ENCODE assay signal across 7 mouse cellular contexts in the genomic region with DNA sequence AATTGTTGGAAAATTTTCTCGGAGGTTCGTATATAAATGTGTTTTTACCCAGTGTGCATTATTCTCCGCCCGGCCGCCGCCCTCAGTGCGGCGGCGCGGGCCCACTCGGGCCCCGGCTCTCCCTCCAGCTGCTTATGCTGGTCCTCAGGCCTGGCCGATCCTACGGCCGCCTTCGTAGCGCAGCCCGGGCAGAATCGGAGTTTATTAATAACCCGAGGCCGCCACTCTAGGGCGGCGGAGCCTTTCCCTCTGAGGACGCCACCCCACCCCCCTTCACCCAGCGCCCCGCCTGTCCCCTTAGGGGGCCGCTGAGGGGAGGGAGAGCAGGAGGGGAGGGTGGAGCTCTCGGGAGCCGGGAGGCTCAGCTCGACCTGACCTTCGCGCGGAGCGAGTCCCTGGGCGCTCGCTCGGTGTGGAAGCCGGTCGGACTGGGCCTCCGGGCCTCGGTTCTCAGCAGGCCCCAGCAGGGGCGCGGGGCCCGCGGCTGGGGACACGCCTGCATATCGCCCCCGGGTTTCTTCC. TPM values are rescaled to one million over a fixed set of nuclear protein-coding genes. Genes with fewer than 3 reads are reported as not detected.
DNase-seq lines count a peak whose midpoint lies in the region; ATAC-seq and TF ChIP-seq lines count a peak whose summit lies in the region.

No protein-coding gene starts in this region.

- peak overlapping the region; percentile 100 for H3K27ac ChIP-seq in intestine, postnatal 0 days (ENCODE audit: low read depth, low read length)
- peak overlapping the region; percentile 98 for H3K27ac ChIP-seq in midbrain, embryonic 10.5 days (replicated peaks)

- intact Hi-C loops in left cerebral cortex, postnatal 4 days (cut with DNase I), result no loop called here

- no peaks in the 10 kb centered on the region for H3K27me3 ChIP-seq in intestine, postnatal 0 days (replicated peaks; ENCODE audit: control insufficient read depth, insufficient read depth, low read length)
- no peaks in the 10 kb centered on the region for H3K27me3 ChIP-seq in midbrain, embryonic 10.5 days (ENCODE audit: low read depth, poor library complexity, severe bottlenecking)

- H3K9me3 ChIP-seq in intestine, postnatal 0 days (ENCODE audit: control insufficient read depth), result no peaks in the 10 kb centered on the region
- no peaks in the 10 kb centered on the region for H3K9me3 ChIP-seq in midbrain, embryonic 10.5 days (replicated peaks)

- peak; percentile 95 for DNase-seq in adrenal gland, postnatal 14 days
- DNase-seq in embryo, embryonic 9.5 days (ENCODE audit: extremely low spot score), result peak; percentile 91
- peak; percentile 80 to 89 for DNase-seq in gastrocnemius, postnatal 4 days (ENCODE audit: low spot score in 2 of 2)
- DNase-seq in left cerebral cortex, postnatal 4 days, result peak; percentile 87
- peak; percentile 87 for DNase-seq in midbrain, embryonic 10.5 days (ENCODE audit: low spot score)
- DNase-seq in skeletal muscle tissue, adult 2 months (ENCODE audit: low read depth, low spot score), result peak; percentile 94

- H3K4me3 ChIP-seq in intestine, postnatal 0 days (ENCODE audit: low read depth, low read length), result peak overlapping the region; percentile 63
- peak overlapping the region; percentile 72 for H3K4me3 ChIP-seq in midbrain, embryonic 10.5 days

- H3K36me3 ChIP-seq in intestine, postnatal 0 days (ENCODE audit: control insufficient read depth, insufficient read depth), result no peaks in the 10 kb centered on the region
- peaks cover 60% of the 10 kb centered on the region for H3K36me3 ChIP-seq in midbrain, embryonic 10.5 days

- H3K9ac ChIP-seq in intestine, postnatal 0 days (ENCODE audit: low read depth, low read length), result peak overlapping the region; percentile 94

- no peak for TF ChIP-seq CTCF in intestine, postnatal 0 days (IDR thresholded peaks at IDR 0.05; ENCODE audit: low read depth)

- WGBS in intestine, postnatal 0 days, result under 1% methylated on average over 44 of the region's 48 CpGs
- WGBS in midbrain, embryonic 10.5 days, result under 1% methylated on average over 48 of the region's 48 CpGs

- peak; percentile 79 for ATAC-seq in intestine, postnatal 0 days

- peaks cover 6% of the 10 kb centered on the region; the same call in 1 of the 2 replicates for H3K4me1 ChIP-seq in intestine, postnatal 0 days (replicated peaks; ENCODE audit: control insufficient read depth, insufficient read depth, low read length)
- H3K4me1 ChIP-seq in midbrain, embryonic 10.5 days, result peaks cover 20% of the 10 kb centered on the region

- peak overlapping the region; percentile 69 for H3K4me2 ChIP-seq in intestine, postnatal 0 days (replicated peaks; ENCODE audit: low read depth)

RNA-seq across cellular contexts. Expression of gene Zfp143, which starts 0.8 kb away (rescaled TPM):
- 10.9 and 15.4 TPM in 2 replicates for total RNA-seq in adrenal gland, postnatal 14 days (2021)
- 10 to 100 TPM in 1 of 2 experiments, 1 to 10 TPM in 1; 6.8 to 10.1 TPM for total RNA-seq in gastrocnemius, postnatal 4 days (2021)
- polyA plus RNA-seq in intestine, postnatal 0 days (2015; fragmentation: Nextera tagmentation; extraction: Ambion mirVana), result 6.6 and 7.0 TPM in 2 replicates
- 1 to 10 TPM; 9.7 to 9.9 TPM for total RNA-seq in left cerebral cortex, postnatal 4 days (2021)
- 26.9 and 31.0 TPM in 2 replicates for polyA plus RNA-seq in midbrain, embryonic 10.5 days (2016; fragmentation: Nextera tagmentation; extraction: Ambion mirVana)

RNA-seq across cellular contexts. Expression of gene Ipo7, which starts 43.7 kb away (rescaled TPM):
- total RNA-seq in adrenal gland, postnatal 14 days (2021), result 95.0 and 96.7 TPM in 2 replicates
- 10 to 100 TPM; 88.4 to 88.6 TPM for total RNA-seq in gastrocnemius, postnatal 4 days (2021)
- polyA plus RNA-seq in intestine, postnatal 0 days (2015; fragmentation: Nextera tagmentation; extraction: Ambion mirVana), result 12.0 and 12.4 TPM in 2 replicates
- 100 to 1,000 TPM in 1 of 2 experiments, 10 to 100 TPM in 1; 97.1 to 104 TPM for total RNA-seq in left cerebral cortex, postnatal 4 days (2021)
- 53.4 and 54.1 TPM in 2 replicates for polyA plus RNA-seq in midbrain, embryonic 10.5 days (2016; fragmentation: Nextera tagmentation; extraction: Ambion mirVana)

Comparison
In these comparisons a context has a peak if more than half of its experiments do, and no peak if none do; other contexts are left out.
1. Peak in every context shown above with its lines: DNase-seq, ATAC-seq, H3K4me3 ChIP-seq and H3K27ac ChIP-seq.